Comparison of ENCODE assay signal across 8 mouse cellular contexts in genomic region chr2:162853576-162853975, GRCm38 (mm10).
A peak's percentile ranks its signal among the peaks of the same experiment; 100 is the strongest.
DNase-seq lines count a peak whose midpoint lies in the region; ATAC-seq lines count a peak whose summit lies in the region.

No protein-coding gene starts in this region.

- H3K9me3 ChIP-seq in forebrain, embryonic 11.5 days (ENCODE audit: control insufficient read depth, low read length), result no peaks in the 10 kb centered on the region
- no peaks in the 10 kb centered on the region for H3K9me3 ChIP-seq in forebrain, embryonic 12.5 days

- H3K27ac ChIP-seq in forebrain, embryonic 11.5 days (ENCODE audit: low read depth, low read length), result no peak overlapping the region
- H3K27ac ChIP-seq in forebrain, embryonic 12.5 days, result no peak overlapping the region

- ATAC-seq in forebrain, embryonic 11.5 days (replicated peaks; ENCODE audit: low FRiP score), result no peak
- ATAC-seq in forebrain, embryonic 12.5 days (ENCODE audit: low FRiP score), result no peak

- no peak overlapping the region for H3K4me3 ChIP-seq in forebrain, embryonic 11.5 days (ENCODE audit: low read depth, low read length)
- H3K4me3 ChIP-seq in forebrain, embryonic 12.5 days (replicated peaks), result no peak overlapping the region

- H3K4me1 ChIP-seq in forebrain, embryonic 11.5 days (replicated peaks; ENCODE audit: control insufficient read depth, insufficient read depth, low read length), result no peaks in the 10 kb centered on the region
- no peaks in the 10 kb centered on the region for H3K4me1 ChIP-seq in forebrain, embryonic 12.5 days

- H3K36me3 ChIP-seq in forebrain, embryonic 11.5 days (ENCODE audit: control insufficient read depth, insufficient read depth, low read length), result no peaks in the 10 kb centered on the region
- H3K36me3 ChIP-seq in forebrain, embryonic 12.5 days (replicated peaks), result no peaks in the 10 kb centered on the region

- H3K27me3 ChIP-seq in forebrain, embryonic 11.5 days (ENCODE audit: control insufficient read depth, insufficient read depth, low read length), result no peaks in the 10 kb centered on the region
- H3K27me3 ChIP-seq in forebrain, embryonic 12.5 days, result 0 out of 2 replicates have a peak, but pooled peaks cover 3% of the 10 kb centered on the region

- 88% methylated on average over 7 of the region's 7 CpGs for WGBS in forebrain, embryonic 11.5 days
- 76% methylated on average over 7 of the region's 7 CpGs for WGBS in forebrain, embryonic 12.5 days

- peak; percentile 32 for DNase-seq in forebrain, embryonic 11.5 days (ENCODE audit: low spot score)
- DNase-seq in 3T3-L1 (ENCODE audit: low read depth, low spot score), result peak; percentile 16
- peak; percentile 87 to 90 for DNase-seq in cerebellum, postnatal 36 days
- DNase-seq in kidney, postnatal 10 days, result peak; percentile 26
- peak; percentile 58 to 68 for DNase-seq in right cerebral cortex, postnatal 10 days (ENCODE audit: low spot score in 2 of 2)
- DNase-seq in testis, postnatal 10 days (ENCODE audit: low spot score), result no peak
- DNase-seq in frontal cortex, postnatal 14 days (ENCODE audit: low spot score in 2 of 2), result no peak

- no peak overlapping the region for H3K9ac ChIP-seq in forebrain, embryonic 11.5 days (ENCODE audit: low read length)
- no peak overlapping the region for H3K9ac ChIP-seq in forebrain, embryonic 12.5 days

- H3K4me2 ChIP-seq in forebrain, embryonic 11.5 days (ENCODE audit: low read depth, low read length, severe bottlenecking), result no peak overlapping the region
- H3K4me2 ChIP-seq in forebrain, embryonic 12.5 days, result no peak overlapping the region

Comparison
In these comparisons a context has a peak if more than half of its experiments do, and no peak if none do; other contexts are left out.
1. DNase-seq: peak in forebrain, embryonic 11.5 days (single experiment), 3T3-L1 (single experiment), cerebellum, postnatal 36 days (2 of 2), kidney, postnatal 10 days (single experiment) and right cerebral cortex, postnatal 10 days (2 of 2); none in testis, postnatal 10 days (single experiment) and frontal cortex, postnatal 14 days (0 of 2).